Mouse (Mus musculus): Measurements from ENCODE around the gene Tex44.

The Tex44 gene

GRCm38 (mm10) chr1:86423879-86424278, 2.2 kb upstream of the Tex44 start:
- DNase-seq (ENCODE audit: low spot score) = no peak

DNA sequence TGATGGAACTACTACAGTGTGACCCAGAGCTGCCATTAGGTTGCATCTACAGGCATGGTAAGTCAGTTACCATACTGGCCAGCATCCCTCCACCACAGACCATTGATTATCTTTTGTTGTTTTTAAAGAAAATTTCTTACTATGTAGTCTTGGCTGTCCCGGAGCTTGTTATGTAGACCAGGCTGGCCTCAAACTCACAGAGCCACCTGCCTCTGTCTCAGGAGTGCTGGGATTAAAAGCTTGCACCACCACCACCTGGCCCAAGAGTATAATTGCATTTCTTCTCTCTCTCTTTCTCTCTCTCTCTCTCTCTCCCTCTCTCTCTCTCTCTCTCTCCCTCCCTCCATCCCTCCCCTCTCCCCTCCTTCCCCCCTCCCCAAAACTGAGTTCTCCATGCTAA, 1.8 kb upstream of the Tex44 start:
- DNase-seq (ENCODE audit: low spot score) = no peak

GRCm38 (mm10) chr1:86424835-86425547, 1.1 kb upstream of the Tex44 start:
- DNase-seq (ENCODE audit: low spot score) = no peak

DNA sequence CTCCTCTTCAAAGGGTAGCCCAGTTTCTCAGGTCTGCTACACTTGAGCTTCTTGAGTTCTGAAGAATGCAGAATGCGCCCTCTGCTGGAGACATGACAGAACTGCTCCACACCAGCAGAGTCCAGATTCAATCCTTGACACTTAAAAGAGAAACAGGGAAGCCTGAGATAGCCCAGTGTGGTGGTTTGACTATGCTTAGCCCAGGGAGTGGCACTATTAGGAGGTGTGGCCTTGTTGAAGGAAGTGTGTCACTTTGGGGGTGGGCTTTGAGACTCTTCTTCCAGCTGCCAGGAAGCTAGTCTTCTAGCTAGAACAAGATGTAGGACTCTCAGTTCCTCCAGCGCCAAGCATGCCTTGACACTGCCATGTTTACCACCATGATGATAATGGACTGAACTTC, 3.9 kb downstream of the Tex44 start:
- peak; percentile 76 for DNase-seq (ENCODE audit: low spot score)

GRCm38 (mm10) chr1:86432778-86433177, 6.6 kb downstream of the Tex44 start:
- no peak for DNase-seq (ENCODE audit: low spot score)

DNA sequence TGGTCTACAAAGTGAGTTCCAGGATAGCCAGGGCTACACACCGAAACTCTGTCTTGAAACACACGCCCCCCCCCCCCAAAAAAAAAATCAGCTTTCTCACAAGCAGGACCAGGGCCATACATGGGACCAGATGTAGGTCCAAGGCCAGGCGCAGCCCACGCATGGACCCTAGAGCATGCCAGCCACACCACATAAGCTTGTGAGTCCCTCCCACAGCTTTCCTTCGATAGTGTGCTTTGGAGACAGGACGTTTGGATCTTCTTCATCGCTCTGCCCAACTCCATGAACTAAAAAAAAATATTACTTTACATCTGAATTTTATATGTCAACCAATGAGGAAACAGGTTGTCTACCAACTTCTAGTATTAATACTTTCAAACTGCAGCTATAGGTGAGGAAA, 7.2 kb downstream of the Tex44 start:
- no peak for DNase-seq (ENCODE audit: low spot score)

DNA sequence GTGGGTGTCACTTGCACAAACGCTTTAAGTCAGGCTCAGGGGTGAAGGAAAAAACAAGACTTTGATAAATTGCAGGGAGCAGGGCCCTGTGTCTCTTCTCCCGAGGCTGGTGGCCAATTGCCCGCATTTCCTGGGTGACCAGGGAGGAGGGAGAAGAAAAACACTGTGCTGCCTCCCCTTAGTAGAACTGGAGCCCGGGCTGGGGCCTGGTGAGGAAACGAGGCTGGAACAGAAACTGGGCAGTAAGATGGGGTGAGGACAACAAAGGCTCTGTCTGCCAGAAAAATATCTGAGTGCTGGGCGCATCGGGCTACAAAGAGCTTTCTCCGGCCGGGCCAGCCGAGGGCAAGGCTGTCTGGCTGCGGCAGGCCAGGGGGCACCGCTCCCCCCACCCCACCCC, 7.9 kb downstream of the Tex44 start:
- peak; percentile 62 for DNase-seq (ENCODE audit: low spot score)

- peak; percentile 99 for DNase-seq (ENCODE audit: low spot score)
These were observed 8.5 kb downstream of the Tex44 start for GRCm38 (mm10) chr1:86434439-86435201.

GRCm38 (mm10) chr1:86435302-86435821, 9.2 kb downstream of the Tex44 start:
- DNase-seq (ENCODE audit: low spot score) = peak; percentile 70

DNA sequence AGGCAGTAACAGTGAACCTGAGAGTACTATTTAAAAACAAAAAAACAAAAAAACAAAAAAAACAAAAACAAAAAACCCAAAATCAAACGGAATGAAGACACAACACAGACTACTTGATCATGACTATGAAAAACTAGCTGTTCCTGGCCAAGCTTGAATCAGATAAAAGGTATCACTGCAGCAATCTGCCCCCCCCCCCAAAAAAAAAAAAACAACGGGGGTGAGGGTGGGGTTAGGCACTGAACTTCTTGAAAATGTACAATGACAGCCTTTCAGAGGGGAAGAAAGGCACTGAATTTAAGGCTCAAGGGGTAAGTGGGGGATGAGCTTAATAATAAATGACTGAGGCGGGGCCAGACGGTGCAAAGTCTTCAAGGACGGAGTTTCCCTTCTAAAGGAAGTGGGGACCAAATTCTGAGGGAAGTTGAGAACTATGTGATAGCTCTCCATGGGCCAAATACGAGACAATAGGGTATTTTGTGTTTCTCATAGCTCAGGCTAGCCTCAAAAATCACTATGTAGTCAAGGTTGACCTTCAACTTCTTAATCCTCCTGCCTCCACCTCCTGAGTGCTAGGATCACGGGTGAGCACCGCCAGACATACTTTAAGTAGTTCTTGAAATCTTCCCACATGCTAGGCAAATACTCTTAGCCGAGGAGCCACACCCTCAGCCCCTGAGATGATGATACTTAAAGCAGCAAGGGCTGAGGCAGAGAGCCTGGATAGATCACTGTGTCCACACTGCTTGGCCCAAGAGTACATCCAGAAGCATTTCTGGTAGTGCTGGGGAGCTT, 11.3 kb downstream of the Tex44 start:
- no peak for DNase-seq (ENCODE audit: low spot score)

DNA sequence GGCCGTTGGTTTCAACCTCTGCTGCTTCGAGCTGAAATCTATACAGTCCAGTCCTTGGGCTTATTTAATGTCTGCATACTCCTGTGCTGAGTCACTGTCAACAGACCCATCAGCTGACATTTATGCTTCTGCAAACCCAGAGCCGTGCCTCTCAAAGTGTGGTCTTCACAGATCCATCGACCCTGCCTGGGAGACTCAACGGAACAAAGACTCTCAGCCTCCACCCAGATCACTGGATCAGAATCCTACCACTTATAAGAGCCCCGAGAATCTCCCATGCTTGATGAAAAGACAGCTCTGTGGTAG, 11.8 kb downstream of the Tex44 start:
- DNase-seq (ENCODE audit: low spot score) = no peak

GRCm38 (mm10) chr1:86438501-86438900, 12.4 kb downstream of the Tex44 start:
- peak; percentile 22 for DNase-seq (ENCODE audit: low spot score)

- DNase-seq (ENCODE audit: low spot score) = peak; percentile 49
These were observed 13.5 kb downstream of the Tex44 start for GRCm38 (mm10) chr1:86439487-86440170.

GRCm38 (mm10) chr1:86440171-86440886, 14.2 kb downstream of the Tex44 start:
- peak; percentile 96 for DNase-seq (ENCODE audit: low spot score)

DNA sequence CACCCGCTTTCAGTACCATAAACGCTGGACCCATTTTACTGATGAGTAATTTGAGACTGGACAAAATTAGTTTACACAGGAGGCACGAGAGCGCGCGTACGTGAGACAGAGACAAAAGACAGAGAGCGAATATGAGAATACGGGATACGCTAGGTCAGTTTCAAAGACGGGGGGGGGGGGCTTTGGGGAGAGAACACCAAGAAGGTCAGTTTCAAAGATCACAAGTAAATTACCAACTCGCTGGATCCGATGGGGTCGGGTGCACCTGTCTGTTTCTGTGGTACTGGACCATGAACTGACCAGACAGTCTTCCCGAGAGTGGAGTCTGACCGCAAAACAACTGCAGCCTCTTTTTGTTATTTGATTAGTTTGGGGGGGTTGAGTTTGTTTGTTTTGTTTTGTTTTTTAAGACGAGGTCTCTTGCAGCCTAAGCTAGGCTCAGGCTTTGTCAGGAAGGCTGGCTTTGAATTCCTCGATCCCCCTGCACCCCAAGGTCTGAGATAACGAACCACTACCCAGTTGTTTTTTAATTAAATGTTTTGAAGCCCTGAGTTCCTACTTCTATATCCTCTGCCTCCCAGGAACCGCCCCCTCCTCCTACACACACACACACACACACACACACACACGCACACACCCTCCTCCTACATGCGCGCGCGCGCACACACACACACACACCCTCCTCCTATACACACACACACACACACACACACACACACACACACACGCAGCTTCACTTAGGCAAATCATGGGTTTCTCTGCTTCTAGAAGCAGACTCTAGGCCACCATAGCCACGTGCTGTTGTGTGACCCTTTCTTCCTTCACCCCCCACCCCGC, 15.0 kb downstream of the Tex44 start:
- DNase-seq (ENCODE audit: low spot score) = peak; percentile 64

DNA sequence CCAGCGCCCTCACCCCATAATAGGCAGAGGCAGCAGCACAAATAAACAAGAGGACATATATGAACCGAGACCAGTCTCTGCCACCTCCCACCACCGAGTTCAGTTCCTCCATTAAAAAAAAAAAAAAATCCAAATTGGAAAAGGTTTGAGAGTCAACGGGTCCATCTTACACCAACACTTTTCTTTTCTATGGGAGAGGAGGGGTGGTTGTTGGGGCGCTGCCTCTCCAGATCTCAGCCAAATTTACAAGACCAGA, 15.5 kb downstream of the Tex44 start:
- DNase-seq (ENCODE audit: low spot score) = no peak

DNA sequence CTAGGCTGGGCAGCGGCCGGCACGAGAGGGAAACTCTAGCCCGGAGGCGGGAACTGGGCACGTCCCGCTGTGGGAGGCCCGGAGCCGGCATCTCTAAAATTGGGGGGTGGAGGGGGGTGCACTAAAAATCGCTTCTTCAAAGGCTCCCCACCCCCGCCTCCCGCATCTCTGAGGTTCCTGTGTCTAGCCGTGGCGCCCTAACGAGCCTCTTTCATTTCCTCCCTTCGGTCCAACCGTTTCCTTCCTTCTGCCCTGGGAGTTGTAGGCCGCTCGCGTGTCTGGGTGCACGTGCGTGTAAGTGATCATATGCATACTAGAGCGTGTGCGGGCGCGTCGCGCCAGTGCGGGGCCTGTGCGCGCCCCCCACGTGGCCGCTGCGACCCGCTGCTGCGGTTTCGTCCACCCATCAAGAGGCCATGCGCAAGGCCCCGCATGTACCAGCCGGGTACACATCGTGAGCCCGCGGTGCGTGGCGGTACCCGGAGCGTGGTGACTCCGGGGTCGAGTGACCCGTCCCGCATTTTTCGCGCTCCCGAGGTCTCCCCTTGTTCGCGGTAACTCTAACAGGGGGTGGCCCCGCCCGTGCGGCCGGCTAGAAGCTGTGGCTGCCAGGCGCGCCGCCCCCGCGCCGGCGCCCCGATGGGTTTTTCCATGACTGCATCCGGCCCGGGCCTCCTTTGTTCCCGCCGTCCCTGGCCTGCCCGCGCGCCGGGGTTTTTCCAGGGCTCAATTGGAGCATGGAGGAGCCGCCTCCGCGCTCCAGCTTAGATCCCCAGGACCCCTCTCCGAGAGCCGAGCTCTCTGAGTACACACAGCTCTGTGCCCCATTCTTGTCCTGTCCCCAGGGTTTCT, 16.1 kb downstream of the Tex44 start:
- peak; percentile 89 for DNase-seq (ENCODE audit: low spot score)

- no peak for DNase-seq (ENCODE audit: low spot score)
These were observed 16.7 kb downstream of the Tex44 start for GRCm38 (mm10) chr1:86442832-86443231.

GRCm38 (mm10) chr1:86443386-86444172, 17.4 kb downstream of the Tex44 start:
- no peak for DNase-seq (ENCODE audit: low spot score)
